Mouse (Mus musculus) bone marrow, adult 2 months (tissue): ENCODE data around the gene Brsk1.

Experiments
- CTCF ChIP-seq: fragments of 200-500 bp; IDR thresholded peaks from 2 replicates; pipeline ENCODE4 v1.5.1; 2011; ENCODE audit warnings: low read length, control low read depth; ENCODE audit not compliant: control insufficient read depth, insufficient read depth
- POLR2A ChIP-seq: fragments of 200-500 bp; IDR thresholded peaks from 2 replicates; pipeline ENCODE4 v1.6.1; 2011; ENCODE audit warnings: low read depth, mild to moderate bottlenecking, control low read depth, low read length, borderline replicate concordance; ENCODE audit not compliant: control insufficient read depth

DNA sequence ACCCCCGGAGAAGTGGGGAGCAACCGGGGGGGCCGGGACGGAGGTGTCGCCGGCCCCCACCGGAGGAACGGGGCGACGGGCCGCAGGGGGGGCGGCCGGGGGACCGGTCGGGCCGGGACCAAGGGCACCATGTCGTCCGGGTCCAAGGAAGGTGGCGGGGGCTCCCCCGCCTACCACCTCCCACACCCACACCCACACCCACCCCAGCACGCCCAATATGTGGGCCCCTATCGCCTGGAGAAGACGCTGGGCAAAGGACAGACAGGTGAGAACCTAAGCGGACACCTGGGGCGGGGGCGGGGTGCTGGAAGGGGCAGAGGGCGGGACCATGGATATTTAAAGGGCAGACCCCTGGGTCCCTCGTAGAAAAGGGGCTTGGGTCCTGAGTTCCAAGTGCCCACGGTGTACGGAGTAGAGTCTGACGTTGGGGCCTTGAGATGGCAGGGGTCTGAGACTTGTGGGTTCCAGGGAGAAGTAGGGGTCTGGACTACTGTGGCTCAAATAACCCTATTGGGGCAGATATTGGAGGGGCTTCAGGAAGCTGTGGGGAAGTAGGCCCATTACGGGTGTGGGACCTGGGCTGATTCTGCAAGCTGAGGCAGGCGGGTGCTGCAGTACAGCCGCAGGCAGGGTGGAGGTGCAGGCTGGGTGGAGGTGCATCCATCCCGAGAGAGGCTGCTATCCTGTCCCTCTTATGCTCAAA, 698 bp downstream of the Brsk1 start:
- no peak for TF ChIP-seq POLR2A
- TF ChIP-seq CTCF: no peak
